Mouse (Mus musculus) kidney, embryonic 14.5 days (tissue): Measurements from ENCODE around the gene Tspan5. TPM values are rescaled to one million over a fixed set of nuclear protein-coding genes. Genes with fewer than 3 reads are reported as not detected.

Source experiments
- ATAC-seq: fragments of 200-750 bp; cut with Nextera tagmentation; 2 replicates; pipeline ENCODE4 v1.8.0; 2017; ENCODE audit warnings: moderate number of reproducible peaks, mild to moderate bottlenecking, moderate TSS enrichment, moderate library complexity; ENCODE audit not compliant: low FRiP score, low TSS enrichment
- H3K27ac ChIP-seq: fragments of 300-500 bp; sonication (generic); 2 replicates; pipeline ENCODE4 v1.5.1; 2014; ENCODE audit warnings: low read depth, mild to moderate bottlenecking, low read length, moderate library complexity, mixed read lengths
- H3K27me3 ChIP-seq: fragments of 300-500 bp; sonication (generic); 2 replicates; pipeline ENCODE4 v1.6.1; 2014; ENCODE audit warnings: mild to moderate bottlenecking, low read length; ENCODE audit not compliant: control insufficient read depth, insufficient read depth
- H3K36me3 ChIP-seq: fragments of 300-500 bp; sonication (generic); 2 replicates; pipeline ENCODE4 v1.6.1; 2014; ENCODE audit warnings: low read length, mixed read lengths; ENCODE audit not compliant: control insufficient read depth, insufficient read depth
- H3K4me1 ChIP-seq: fragments of 300-500 bp; sonication (generic); 2 replicates; pipeline ENCODE4 v1.6.1; 2014; ENCODE audit warnings: low read length, mixed read lengths; ENCODE audit not compliant: control insufficient read depth, insufficient read depth
- H3K4me2 ChIP-seq: fragments of 300-500 bp; sonication (generic); replicated peaks from 2 replicates; pipeline ENCODE4 v1.6.1; 2014; ENCODE audit warnings: low read depth, mild to moderate bottlenecking, low read length
- H3K4me3 ChIP-seq: fragments of 300-500 bp; sonication (generic); 2 replicates; pipeline ENCODE4 v1.5.1; 2014; ENCODE audit warnings: mild to moderate bottlenecking, low read length
- H3K9ac ChIP-seq: fragments of 300-500 bp; sonication (generic); 2 replicates; pipeline ENCODE4 v1.6.1; 2014; ENCODE audit warnings: low read depth, mild to moderate bottlenecking, low read length, moderate library complexity
- H3K9me3 ChIP-seq: fragments of 300-500 bp; sonication (generic); 2 replicates; pipeline ENCODE4 v1.6.1; 2016; ENCODE audit warnings: low read length; ENCODE audit not compliant: control insufficient read depth
- WGBS: fragments of 180-500 bp; shearing (Covaris S2); extraction: QIAGEN DNeasy Blood & Tissue Kit; methylation state at CpG from one replicate; pipeline ENCODE4 v1.1.7; 2014; 5-methylcytosine and 5-hydroxymethylcytosine counted together
- polyA plus RNA-seq: library from polyadenylated mRNA; unstranded; fragments of >200 nt; fragmentation: Nextera tagmentation; extraction: Ambion mirVana; gene quantifications from 2 replicates; pipeline ENCODE4 v1.2.1, GENCODE M21; 2014

The Tspan5 gene
- polyA plus RNA-seq, 1 experiment from 2014 or later = 28.8 TPM

GRCm38 (mm10) chr3:138860257-138860760, 118.3 kb downstream of the Tspan5 start:
- peaks cover 23% of the 10 kb centered on the region for H3K4me1 ChIP-seq
- H3K27me3 ChIP-seq = no peaks in the 10 kb centered on the region
- ATAC-seq = no peak
- no peak overlapping the region for H3K4me3 ChIP-seq
- no peak overlapping the region for H3K4me2 ChIP-seq
- H3K36me3 ChIP-seq = no peaks in the 10 kb centered on the region
- whole genome bisulfite sequencing = 68% methylated on average over 11 of the region's 11 CpGs
- H3K9me3 ChIP-seq = no peaks in the 10 kb centered on the region
- no peak overlapping the region for H3K9ac ChIP-seq
- no peak overlapping the region for H3K27ac ChIP-seq

DNA sequence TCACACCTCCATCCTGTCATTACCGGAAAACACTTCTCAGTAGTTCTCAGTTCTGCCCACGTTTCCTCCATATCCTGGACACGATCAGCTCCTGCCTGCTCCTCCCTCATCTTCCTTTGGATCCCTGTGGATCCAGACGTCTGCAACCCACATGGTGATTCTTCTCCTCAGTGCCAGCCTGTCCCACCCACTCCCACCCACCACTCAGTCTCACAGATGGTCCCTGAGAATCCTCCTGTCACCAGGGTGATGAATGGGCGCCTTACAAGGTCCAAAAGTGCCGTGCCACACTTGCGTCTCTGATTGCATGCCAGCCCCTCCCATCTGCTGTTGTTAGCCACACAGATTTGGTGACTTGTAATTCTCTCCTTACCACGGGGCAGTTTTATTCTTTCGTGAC, 119.0 kb downstream of the Tspan5 start:
- H3K9ac ChIP-seq = no peak overlapping the region
- H3K4me3 ChIP-seq = no peak overlapping the region
- no peak overlapping the region for H3K27ac ChIP-seq
- H3K9me3 ChIP-seq = no peaks in the 10 kb centered on the region
- no peaks in the 10 kb centered on the region for H3K27me3 ChIP-seq
- peaks cover 23% of the 10 kb centered on the region for H3K4me1 ChIP-seq
- H3K36me3 ChIP-seq = no peaks in the 10 kb centered on the region
- no peak overlapping the region for H3K4me2 ChIP-seq
- 30% methylated on average over 9 of the region's 9 CpGs for WGBS
- no peak for ATAC-seq

DNA sequence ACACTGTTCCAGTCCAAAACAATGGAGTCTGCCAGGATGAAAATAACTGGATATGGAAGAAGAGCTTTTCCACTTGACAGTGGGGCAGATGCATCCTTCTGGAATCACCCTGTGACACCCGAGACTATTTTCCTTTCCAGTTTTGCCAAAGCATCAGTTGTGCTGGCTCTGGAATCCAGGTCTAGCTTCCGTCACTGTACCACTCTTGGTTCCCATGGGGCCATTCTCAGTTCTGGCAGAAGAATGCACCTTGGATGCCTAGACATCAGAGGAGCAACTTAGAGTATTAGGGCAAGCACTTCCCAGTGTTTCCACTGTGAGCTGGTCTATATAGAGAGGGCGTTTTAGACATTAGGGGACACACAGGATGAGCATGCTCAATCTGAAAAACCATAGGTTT, 119.6 kb downstream of the Tspan5 start:
- Histone ChIP-seq H3K9me3 (no peaks in the 10 kb centered on the region), H3K4me3 (no peak overlapping the region), H3K4me1 (peaks cover 22% of the 10 kb centered on the region), H3K4me2 (no peak overlapping the region), H3K27me3 (no peaks in the 10 kb centered on the region), H3K9ac (no peak overlapping the region), H3K27ac (no peak overlapping the region), H3K36me3 (no peaks in the 10 kb centered on the region)
- 65% methylated on average over 3 of the region's 3 CpGs for WGBS
- no peak for ATAC-seq

GRCm38 (mm10) chr3:138864166-138864648, 122.2 kb downstream of the Tspan5 start:
- no peak for ATAC-seq
- H3K27ac ChIP-seq = no peak overlapping the region
- WGBS = 86% methylated on average over 12 of the region's 12 CpGs

GRCm38 (mm10) chr3:138865271-138865670, 123.3 kb downstream of the Tspan5 start:
- Histone ChIP-seq H3K36me3 (no peaks in the 10 kb centered on the region), H3K4me3 (no peak overlapping the region), H3K27me3 (no peaks in the 10 kb centered on the region), H3K9me3 (peaks cover 2% of the 10 kb centered on the region; the same call in 1 of the 2 replicates), H3K27ac (no peak overlapping the region), H3K4me2 (no peak overlapping the region), H3K9ac (no peak overlapping the region), H3K4me1 (no peaks in the 10 kb centered on the region; the same call in 1 of the 2 replicates)
- 82% methylated on average over 5 of the region's 5 CpGs for WGBS
- ATAC-seq = no peak

More at GRCm38 (mm10) chr3:138864166-138864648, 122.2 kb downstream of the Tspan5 start:
- H3K36me3 ChIP-seq = no peaks in the 10 kb centered on the region
- no peak overlapping the region for H3K9ac ChIP-seq
- no peak overlapping the region for H3K4me3 ChIP-seq
- H3K4me2 ChIP-seq = no peak overlapping the region
- H3K4me1 ChIP-seq = no peaks in the 10 kb centered on the region; the same call in 1 of the 2 replicates
- peaks cover 2% of the 10 kb centered on the region; the same call in 1 of the 2 replicates for H3K9me3 ChIP-seq
- H3K27me3 ChIP-seq = no peaks in the 10 kb centered on the region

DNA sequence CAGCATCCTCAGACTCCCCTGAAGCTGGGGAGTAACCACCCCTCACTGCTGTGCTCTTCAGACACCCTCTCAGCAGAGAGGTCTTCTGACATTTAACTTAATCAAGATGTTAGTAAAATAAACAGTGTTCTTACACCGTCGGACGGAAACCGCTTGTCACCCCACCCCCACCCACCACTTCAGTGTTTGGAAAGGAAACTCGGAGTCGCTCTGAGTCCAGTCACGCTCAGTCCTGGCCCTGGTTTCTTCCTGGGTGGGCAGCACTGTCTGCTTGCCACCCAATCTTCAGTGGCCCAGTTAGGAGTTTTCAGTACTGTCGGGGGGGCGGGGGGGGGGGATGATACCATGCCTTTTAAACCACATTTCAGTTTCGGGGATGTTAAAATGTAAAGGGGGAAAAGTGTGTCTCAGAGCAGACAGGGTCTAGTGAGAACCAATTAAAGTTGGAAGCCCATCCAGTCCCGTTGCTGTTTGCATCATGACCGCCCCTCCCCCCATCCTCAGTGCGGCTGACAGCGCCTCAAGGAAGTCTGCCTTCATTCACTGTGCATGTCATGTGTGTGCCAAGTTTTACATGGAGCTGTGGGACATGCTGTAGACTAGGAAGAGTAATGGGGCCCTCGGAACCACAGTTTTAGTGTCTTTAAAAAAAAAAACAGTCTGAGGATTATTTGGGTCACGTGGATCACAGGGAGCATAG, 125.3 kb downstream of the Tspan5 start:
- no peak overlapping the region for H3K27ac ChIP-seq
- ATAC-seq = no peak
- WGBS = 84% methylated on average over 16 of the region's 16 CpGs

DNA sequence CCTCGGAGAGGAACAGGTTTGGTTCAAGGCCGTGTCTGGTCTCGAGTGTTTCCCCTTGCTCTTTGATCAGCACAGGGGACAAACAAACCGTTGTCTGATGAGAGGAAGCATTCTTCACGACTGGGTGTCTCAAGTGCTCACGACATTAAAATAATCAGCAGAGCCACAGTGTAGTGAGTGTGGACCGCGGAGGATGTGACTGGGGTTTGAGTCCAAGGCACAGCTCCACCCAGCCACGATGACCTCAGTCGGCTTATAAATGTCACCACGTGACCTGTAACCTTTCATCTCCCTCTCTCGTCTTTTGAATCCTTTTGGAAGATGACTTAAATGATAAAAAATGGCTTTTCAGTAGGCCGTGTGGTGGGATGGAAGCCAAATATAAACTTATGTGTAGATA, 126.4 kb downstream of the Tspan5 start:
- ATAC-seq = no peak
- Histone ChIP-seq H3K4me2 (no peak overlapping the region), H3K27ac (no peak overlapping the region), H3K27me3 (no peaks in the 10 kb centered on the region), H3K9ac (no peak overlapping the region), H3K4me3 (no peak overlapping the region), H3K4me1 (no peaks in the 10 kb centered on the region), H3K36me3 (no peaks in the 10 kb centered on the region), H3K9me3 (peaks cover 2% of the 10 kb centered on the region; the same call in 1 of the 2 replicates)
- 75% methylated on average over 13 of the region's 13 CpGs for WGBS

More for the DNA sequence above, 125.3 kb downstream of the Tspan5 start:
- Histone ChIP-seq H3K9ac (no peak overlapping the region), H3K36me3 (no peaks in the 10 kb centered on the region), H3K4me1 (no peaks in the 10 kb centered on the region), H3K4me3 (no peak overlapping the region), H3K9me3 (peaks cover 2% of the 10 kb centered on the region; the same call in 1 of the 2 replicates), H3K27me3 (no peaks in the 10 kb centered on the region), H3K4me2 (no peak overlapping the region)

DNA sequence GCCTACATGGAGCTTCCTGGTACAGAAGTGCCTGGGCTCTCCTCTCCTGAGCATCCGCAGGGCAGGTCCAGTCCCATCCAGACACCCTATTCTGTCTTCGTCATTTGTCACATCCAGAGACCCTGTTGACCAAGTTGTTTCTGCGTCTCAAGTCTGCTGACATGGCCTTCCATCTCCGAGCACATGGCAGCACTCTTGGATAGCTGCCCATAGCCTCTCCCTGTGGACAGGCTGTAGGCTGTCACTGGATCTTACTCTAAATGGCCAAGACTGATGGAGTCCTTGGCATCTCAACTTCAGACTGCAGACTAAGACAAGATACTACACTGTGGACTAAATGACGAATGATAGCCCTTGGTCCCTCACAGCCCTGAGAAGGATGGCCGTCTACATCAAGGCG, 133.3 kb downstream of the Tspan5 start:
- no peak overlapping the region for H3K4me3 ChIP-seq
- H3K9ac ChIP-seq = no peak overlapping the region
- H3K27me3 ChIP-seq = no peaks in the 10 kb centered on the region
- no peak overlapping the region for H3K4me2 ChIP-seq
- no peaks in the 10 kb centered on the region for H3K4me1 ChIP-seq
- H3K27ac ChIP-seq = no peak overlapping the region
- 93% methylated on average over 7 of the region's 7 CpGs for WGBS
- no peaks in the 10 kb centered on the region for H3K9me3 ChIP-seq
- no peak for ATAC-seq
- H3K36me3 ChIP-seq = no peaks in the 10 kb centered on the region

DNA sequence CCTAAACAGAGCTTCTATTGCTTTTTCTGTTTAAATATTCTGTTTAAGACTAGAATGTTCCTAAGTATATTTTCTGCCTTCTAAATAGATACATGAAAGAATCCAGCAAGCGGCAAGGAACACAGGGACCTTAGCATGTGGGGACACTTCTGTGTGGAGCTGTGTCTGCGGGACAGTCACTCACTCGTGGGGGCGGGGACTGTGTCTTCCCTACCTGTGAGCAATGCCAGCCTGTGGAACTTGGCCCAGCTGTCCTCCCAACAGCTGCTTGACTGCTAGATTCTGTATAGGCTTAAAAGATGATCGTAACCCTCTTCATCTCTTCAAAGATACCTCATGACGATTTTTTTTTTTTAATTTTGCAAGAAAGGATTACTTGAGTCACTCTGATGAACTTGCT, 133.9 kb downstream of the Tspan5 start:
- WGBS = 92% methylated on average over 6 of the region's 6 CpGs
- no peak overlapping the region for H3K4me2 ChIP-seq
- H3K36me3 ChIP-seq = no peaks in the 10 kb centered on the region
- ATAC-seq = no peak
- H3K9me3 ChIP-seq = no peaks in the 10 kb centered on the region
- no peak overlapping the region for H3K27ac ChIP-seq
- H3K4me3 ChIP-seq = no peak overlapping the region
- H3K4me1 ChIP-seq = no peaks in the 10 kb centered on the region
- H3K9ac ChIP-seq = no peak overlapping the region
- H3K27me3 ChIP-seq = no peaks in the 10 kb centered on the region
